Mouse (Mus musculus) thymus, adult 2 months (tissue): Measurements from ENCODE around the gene Pcna.

ENCODE experiments used
- CTCF ChIP-seq: fragments of 200-500 bp; IDR thresholded peaks from 2 replicates; pipeline ENCODE4 v1.5.1; 2012; ENCODE audit warnings: mild to moderate bottlenecking, control low read depth, low read length, moderate library complexity, borderline replicate concordance; ENCODE audit not compliant: control insufficient read depth, poor library complexity, insufficient read depth; ENCODE audit errors: extremely low read depth
- POLR2A ChIP-seq: fragments of 200-500 bp; IDR thresholded peaks from 2 replicates; pipeline ENCODE4 v1.6.1; 2012; ENCODE audit warnings: mild to moderate bottlenecking, low read length, control low read depth, moderate library complexity; ENCODE audit not compliant: control insufficient read depth, poor library complexity, insufficient read depth; ENCODE audit errors: extremely low read depth

- TF ChIP-seq CTCF (no peak), POLR2A (no peak)
Observed at GRCm38 (mm10) chr2:132233985-132234765, 18.9 kb downstream of the Pcna start.
